Mouse (Mus musculus) cerebellum, adult 2 months (tissue): ENCODE data around the gene Acot5.
"Not testable (repeated sequence)": the region's sequence is repeated elsewhere in the genome, so short reads cannot be mapped to it uniquely, and the experiment has no call there.

Source experiments
- CTCF ChIP-seq: fragments of 200-500 bp; IDR thresholded peaks from 2 replicates; pipeline ENCODE4 v1.5.1; 2011; ENCODE audit warnings: low read depth, mild to moderate bottlenecking, control low read depth, low read length, moderate library complexity, borderline replicate concordance; ENCODE audit not compliant: insufficient read depth
- POLR2A ChIP-seq: fragments of 200-500 bp; IDR thresholded peaks from 2 replicates; pipeline ENCODE4 v1.6.1; 2011; ENCODE audit warnings: low read length, control low read depth, borderline replicate concordance; ENCODE audit not compliant: insufficient read depth

- TF ChIP-seq POLR2A, CTCF: not testable (repeated sequence)
Observed at GRCm38 (mm10) chr12:84100604-84101492, 31.7 kb downstream of the Acot5 start, which contains the start of gene Acot6.
